Mouse (Mus musculus): ENCODE results near the gene Grrp1. TPM values are rescaled to one million over a fixed set of nuclear protein-coding genes. Genes with fewer than 3 reads are reported as not detected.
"Not testable (repeated sequence)": the region's sequence is repeated elsewhere in the genome, so short reads cannot be mapped to it uniquely, and the experiment has no call there.

The Grrp1 gene
- 9.7 and 10.2 TPM in 2 replicates for polyA plus RNA-seq (2016; fragmentation: Nextera tagmentation; extraction: Ambion mirVana)

GRCm38 (mm10) chr4:134253722-134254324 is at the start of gene Grrp1:
Gene Grrp1 (minus strand): TSS chr4:134254106.
- peaks cover 63% of the 10 kb centered on the region for H3K27me3 ChIP-seq (replicated peaks)
- 1% methylated on average over 13 of the region's 13 CpGs for WGBS
- H3K9ac ChIP-seq: 0 out of 2 replicates have a peak within 1 kb of the TSS, but pooled peaks have one; percentile 1
- H3K9me3 ChIP-seq: no peaks in the 10 kb centered on the region
- no peak within 1 kb of the TSS for H3K27ac ChIP-seq
- peaks cover 78% of the 10 kb centered on the region for H3K4me1 ChIP-seq
- peak within 1 kb of the TSS; percentile 21 for H3K4me3 ChIP-seq
- no peaks in the 10 kb centered on the region for H3K36me3 ChIP-seq
- ATAC-seq (ENCODE audit: low FRiP score, low read depth): no peak
- H3K4me2 ChIP-seq (replicated peaks): peak within 1 kb of the TSS; percentile 84

- H3K36me3 ChIP-seq: no peaks in the 10 kb centered on the region
- no peaks in the 10 kb centered on the region for H3K27me3 ChIP-seq (replicated peaks)
- no peaks in the 10 kb centered on the region for H3K9me3 ChIP-seq
- no peak overlapping the region for H3K27ac ChIP-seq
- 89% methylated on average over 5 of the region's 5 CpGs for WGBS
- ATAC-seq (ENCODE audit: low FRiP score, low read depth): no peak
- peaks cover 1% of the 10 kb centered on the region; the same call in 1 of the 2 replicates for H3K4me1 ChIP-seq
- H3K4me2 ChIP-seq (replicated peaks): no peak overlapping the region
- no peak overlapping the region for H3K9ac ChIP-seq
- H3K4me3 ChIP-seq: no peak overlapping the region
These were observed 48.2 kb upstream of the Grrp1 start for GRCm38 (mm10) chr4:134302084-134302483.

DNA sequence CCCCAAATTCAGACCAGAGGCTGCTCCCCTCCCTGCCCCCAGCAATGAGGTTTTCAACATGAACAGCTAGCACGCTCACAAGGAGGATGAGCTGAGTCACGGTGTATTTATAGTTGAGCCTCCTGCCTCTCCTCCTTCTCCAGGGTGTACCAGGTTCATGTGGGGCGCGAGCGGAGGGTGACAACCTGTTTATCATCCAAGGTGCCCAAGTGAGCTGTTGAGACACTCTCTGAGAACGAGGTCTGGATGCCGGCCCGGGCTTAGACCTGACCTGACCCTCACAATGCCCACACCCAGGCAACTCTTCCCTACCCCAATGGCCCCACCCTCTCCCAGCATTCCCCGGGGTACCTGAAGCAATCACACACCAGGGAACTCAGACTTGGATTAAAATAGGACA is 46.4 kb upstream of the Grrp1 start:
- Histone ChIP-seq H3K27ac (no peak overlapping the region), H3K4me2 (replicated peaks) (no peak overlapping the region), H3K36me3 (no peaks in the 10 kb centered on the region), H3K9ac (no peak overlapping the region), H3K9me3 (no peaks in the 10 kb centered on the region; the same call in 1 of the 2 replicates), H3K4me1 (no peaks in the 10 kb centered on the region), H3K27me3 (replicated peaks) (no peaks in the 10 kb centered on the region), H3K4me3 (no peak overlapping the region)
- no peak for ATAC-seq (ENCODE audit: low FRiP score, low read depth)
- WGBS: 79% methylated on average over 9 of the region's 9 CpGs

GRCm38 (mm10) chr4:134299498-134299810 is 45.5 kb upstream of the Grrp1 start:
- H3K4me2 ChIP-seq (replicated peaks): no peak overlapping the region
- H3K27ac ChIP-seq: no peak overlapping the region
- no peaks in the 10 kb centered on the region for H3K36me3 ChIP-seq
- H3K27me3 ChIP-seq (replicated peaks): no peaks in the 10 kb centered on the region
- no peak overlapping the region for H3K4me3 ChIP-seq
- no peak overlapping the region for H3K9ac ChIP-seq
- no peaks in the 10 kb centered on the region; the same call in 1 of the 2 replicates for H3K9me3 ChIP-seq
- no peak for ATAC-seq (ENCODE audit: low FRiP score, low read depth)
- WGBS: 73% methylated on average over 4 of the region's 4 CpGs
- H3K4me1 ChIP-seq: no peaks in the 10 kb centered on the region

DNA sequence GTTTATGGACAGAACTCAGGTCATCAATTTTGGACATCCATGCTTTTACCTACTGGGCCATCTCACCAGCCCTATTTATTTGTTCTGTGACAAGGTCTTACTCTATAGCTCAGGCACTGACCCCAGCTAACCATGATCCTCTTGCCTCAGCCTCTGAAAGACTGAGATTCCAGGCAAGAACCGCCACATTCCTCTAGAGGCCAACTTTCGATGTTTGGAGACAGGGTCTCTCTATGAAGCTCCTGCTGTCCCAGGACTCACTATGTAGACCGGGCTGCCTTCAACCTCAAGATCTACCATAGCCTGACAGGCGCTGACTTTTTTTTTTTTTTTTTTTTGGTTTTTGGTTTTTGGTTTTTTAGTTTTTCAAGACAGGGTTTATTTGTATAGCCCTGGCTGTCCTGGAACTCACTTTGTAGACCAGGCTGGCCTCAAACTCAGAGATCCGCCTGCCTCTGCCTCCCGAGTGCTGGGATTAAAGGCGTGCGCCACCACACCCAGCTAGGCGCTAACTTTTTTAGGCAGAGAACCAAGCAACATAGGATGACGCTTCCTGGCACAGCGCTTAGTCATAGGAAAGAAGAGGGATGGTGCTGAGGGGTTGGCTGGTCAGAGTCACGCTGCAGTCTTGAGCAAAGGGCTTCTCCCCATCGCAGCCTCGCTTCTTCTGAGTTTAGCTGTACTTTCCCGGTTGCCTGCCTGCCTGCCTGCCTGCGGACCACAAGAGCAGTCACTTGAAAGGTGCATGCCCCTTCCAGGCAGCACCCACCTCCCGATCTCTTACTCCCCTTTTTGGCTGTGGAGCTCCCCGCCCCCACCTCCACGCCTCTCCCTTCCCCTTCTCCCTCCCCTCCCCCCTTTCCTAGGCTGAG is 45.0 kb upstream of the Grrp1 start:
- Histone ChIP-seq H3K4me2 (replicated peaks) (no peak overlapping the region), H3K4me1 (no peaks in the 10 kb centered on the region), H3K4me3 (no peak overlapping the region), H3K27ac (no peak overlapping the region), H3K27me3 (replicated peaks) (no peaks in the 10 kb centered on the region), H3K36me3 (no peaks in the 10 kb centered on the region), H3K9me3 (no peaks in the 10 kb centered on the region; the same call in 1 of the 2 replicates), H3K9ac (no peak overlapping the region)
- ATAC-seq (ENCODE audit: low FRiP score, low read depth): no peak
- WGBS: 80% methylated on average over 19 of the region's 19 CpGs

DNA sequence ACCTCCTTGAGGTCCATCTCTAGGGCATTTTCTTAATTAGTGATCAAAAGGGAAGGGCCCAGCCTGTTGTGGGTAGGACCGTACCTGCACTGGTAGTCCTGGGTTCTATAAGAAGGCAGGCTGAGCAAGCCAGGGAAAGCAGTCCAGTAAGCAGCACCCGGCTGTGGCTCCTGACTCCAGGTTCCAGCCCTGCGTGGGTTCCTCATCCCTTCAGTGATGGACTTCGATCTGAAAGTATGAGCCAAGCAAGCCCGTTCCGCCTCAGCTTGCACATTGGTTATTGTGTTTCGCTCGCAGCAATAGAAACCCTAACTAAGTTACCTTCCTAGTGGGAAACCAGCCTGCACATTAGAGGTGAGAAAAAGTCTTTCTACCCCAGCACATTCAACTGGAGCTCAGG is 43.5 kb upstream of the Grrp1 start:
- H3K27me3 ChIP-seq (replicated peaks): no peaks in the 10 kb centered on the region
- no peak overlapping the region for H3K27ac ChIP-seq
- H3K9ac ChIP-seq: no peak overlapping the region
- no peaks in the 10 kb centered on the region for H3K36me3 ChIP-seq
- no peak overlapping the region for H3K4me2 ChIP-seq (replicated peaks)
- H3K9me3 ChIP-seq: no peaks in the 10 kb centered on the region; the same call in 1 of the 2 replicates
- H3K4me1 ChIP-seq: no peaks in the 10 kb centered on the region
- no peak overlapping the region for H3K4me3 ChIP-seq
- no peak for ATAC-seq (ENCODE audit: low FRiP score, low read depth)
- WGBS: 87% methylated on average over 8 of the region's 8 CpGs

GRCm38 (mm10) chr4:134296523-134296922 is 42.6 kb upstream of the Grrp1 start:
- 88% methylated on average over 4 of the region's 4 CpGs for WGBS
- ATAC-seq (ENCODE audit: low FRiP score, low read depth): no peak
- Histone ChIP-seq H3K36me3 (no peaks in the 10 kb centered on the region), H3K27ac (no peak overlapping the region), H3K9ac (no peak overlapping the region), H3K27me3 (replicated peaks) (no peaks in the 10 kb centered on the region), H3K4me3 (no peak overlapping the region), H3K4me2 (replicated peaks) (no peak overlapping the region), H3K9me3 (no peaks in the 10 kb centered on the region; the same call in 1 of the 2 replicates), H3K4me1 (no peaks in the 10 kb centered on the region)

- H3K27ac ChIP-seq; ATAC-seq (ENCODE audit: low FRiP score, low read depth); H3K4me2 ChIP-seq (replicated peaks); H3K36me3 ChIP-seq; H3K27me3 ChIP-seq (replicated peaks); H3K4me1 ChIP-seq; H3K9me3 ChIP-seq; H3K4me3 ChIP-seq; H3K9ac ChIP-seq: not testable (repeated sequence)
- WGBS: 85% methylated on average over 4 of the region's 4 CpGs
These were observed 42.2 kb upstream of the Grrp1 start for GRCm38 (mm10) chr4:134296096-134296495.

GRCm38 (mm10) chr4:134293692-134294163 is 39.8 kb upstream of the Grrp1 start:
- Histone ChIP-seq H3K4me3 (no peak overlapping the region), H3K4me1 (peaks cover 2% of the 10 kb centered on the region; the same call in 1 of the 2 replicates), H3K4me2 (replicated peaks) (no peak overlapping the region), H3K9me3 (no peaks in the 10 kb centered on the region; the same call in 1 of the 2 replicates), H3K27me3 (replicated peaks) (no peaks in the 10 kb centered on the region), H3K27ac (no peak overlapping the region), H3K9ac (no peak overlapping the region), H3K36me3 (no peaks in the 10 kb centered on the region)
- 73% methylated on average over 9 of the region's 9 CpGs for WGBS
- ATAC-seq (ENCODE audit: low FRiP score, low read depth): no peak

GRCm38 (mm10) chr4:134293061-134293691 is 39.3 kb upstream of the Grrp1 start:
- Histone ChIP-seq H3K36me3 (no peaks in the 10 kb centered on the region), H3K4me1 (peaks cover 8% of the 10 kb centered on the region; the same call in 1 of the 2 replicates), H3K9ac (0 out of 2 replicates have a peak overlapping the region, but pooled peaks have one; percentile 13), H3K27me3 (replicated peaks) (no peaks in the 10 kb centered on the region), H3K27ac (no peak overlapping the region), H3K4me3 (no peak overlapping the region), H3K4me2 (replicated peaks) (no peak overlapping the region), H3K9me3 (no peaks in the 10 kb centered on the region; the same call in 1 of the 2 replicates)
- no peak for ATAC-seq (ENCODE audit: low FRiP score, low read depth)
- WGBS: 74% methylated on average over 18 of the region's 18 CpGs

DNA sequence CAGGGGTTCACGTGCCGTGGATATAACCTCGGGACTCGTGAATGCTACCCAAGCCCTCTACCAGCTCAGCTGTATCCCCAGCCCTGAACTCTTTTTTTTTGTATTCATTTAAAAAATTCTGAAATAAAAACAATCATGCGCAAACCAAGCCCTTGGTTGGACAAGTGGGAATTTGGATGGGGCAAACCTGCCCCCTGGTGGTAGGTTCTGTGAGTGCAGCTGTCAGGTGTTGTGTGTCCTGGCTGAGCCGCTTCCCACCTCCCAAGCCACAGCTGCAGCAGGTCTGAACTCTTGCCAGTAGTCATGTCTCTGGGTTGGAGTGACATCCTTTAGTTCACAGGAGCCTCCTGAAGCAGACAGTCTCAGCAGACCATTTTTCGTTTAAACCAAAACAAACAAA is 38.2 kb upstream of the Grrp1 start:
- no peaks in the 10 kb centered on the region for H3K36me3 ChIP-seq
- no peak overlapping the region for H3K4me2 ChIP-seq (replicated peaks)
- H3K4me1 ChIP-seq: peaks cover 9% of the 10 kb centered on the region; the same call in 1 of the 2 replicates
- no peaks in the 10 kb centered on the region; the same call in 1 of the 2 replicates for H3K9me3 ChIP-seq
- no peak for ATAC-seq (ENCODE audit: low FRiP score, low read depth)
- no peaks in the 10 kb centered on the region for H3K27me3 ChIP-seq (replicated peaks)
- no peak overlapping the region for H3K27ac ChIP-seq
- WGBS: 26% methylated on average over 7 of the region's 7 CpGs
- H3K4me3 ChIP-seq: no peak overlapping the region
- no peak overlapping the region for H3K9ac ChIP-seq
